Mouse (Mus musculus): ENCODE results near the gene Ift27.

Ift27 gene

GRCm38 (mm10) chr15:78173972-78174886 is at the start of gene Ift27:
TSS of gene Ift27 (minus strand) at chr15:78174107.
- peak; percentile 100 for DNase-seq

GRCm38 (mm10) chr15:78215269-78215668 is 41.4 kb upstream of the Ift27 start:
- no peak for DNase-seq

- no peak for DNase-seq
Measured at GRCm38 (mm10) chr15:78211367-78211766, 37.5 kb upstream of the Ift27 start.

GRCm38 (mm10) chr15:78210203-78210602 is 36.3 kb upstream of the Ift27 start:
- DNase-seq = no peak

GRCm38 (mm10) chr15:78206312-78206711 is 32.4 kb upstream of the Ift27 start, which contains the start of gene Pvalb:
TSS of gene Pvalb (minus strand) at chr15:78206400.
- no peak for DNase-seq

- DNase-seq = peak; percentile 60
Measured at GRCm38 (mm10) chr15:78205192-78205591, 31.3 kb upstream of the Ift27 start.

- peak; percentile 79 for DNase-seq
Measured at GRCm38 (mm10) chr15:78204053-78204847, 30.3 kb upstream of the Ift27 start.

- DNase-seq = no peak
Measured at GRCm38 (mm10) chr15:78195096-78195880, 21.4 kb upstream of the Ift27 start.

GRCm38 (mm10) chr15:78194320-78194719 is 20.4 kb upstream of the Ift27 start:
- no peak for DNase-seq

GRCm38 (mm10) chr15:78189636-78190035 is 15.7 kb upstream of the Ift27 start:
- no peak for DNase-seq

GRCm38 (mm10) chr15:78188546-78188945 is 14.6 kb upstream of the Ift27 start:
- no peak for DNase-seq

- no peak for DNase-seq
Measured at GRCm38 (mm10) chr15:78186906-78187305, 13.0 kb upstream of the Ift27 start.

GRCm38 (mm10) chr15:78185609-78186008 is 11.7 kb upstream of the Ift27 start:
- no peak for DNase-seq

- DNase-seq = peak; percentile 89
Measured at GRCm38 (mm10) chr15:78184855-78185254, 10.9 kb upstream of the Ift27 start.

- peak; percentile 91 for DNase-seq
Measured at GRCm38 (mm10) chr15:78181701-78182405, 7.9 kb upstream of the Ift27 start.

GRCm38 (mm10) chr15:78179775-78180174 is 5.9 kb upstream of the Ift27 start:
- DNase-seq = no peak

- peak; percentile 82 for DNase-seq
Measured at GRCm38 (mm10) chr15:78178397-78178796, 4.5 kb upstream of the Ift27 start.

- no peak for DNase-seq
Measured at GRCm38 (mm10) chr15:78177257-78177656, 3.4 kb upstream of the Ift27 start.

- no peak for DNase-seq
Measured at GRCm38 (mm10) chr15:78174887-78175245, 959 bp upstream of the Ift27 start.

GRCm38 (mm10) chr15:78172899-78173817 is 749 bp downstream of the Ift27 start:
- DNase-seq = peak; percentile 43

GRCm38 (mm10) chr15:78172256-78172898 is 1.5 kb downstream of the Ift27 start:
- DNase-seq = no peak
